Mouse (Mus musculus) left cerebral cortex, adult 2 months (tissue): Measurements from ENCODE around the gene Lrrc29. TPM values are rescaled to one million over a fixed set of nuclear protein-coding genes. Genes with fewer than 3 reads are reported as not detected.

ENCODE experiments used
- DNase-seq, 2 experiments: peaks; one replicate each; pipeline ENCODE4 v3.0.0; 2021 to 2022; ENCODE audit warnings: low spot score in 2 of 2, mixed read lengths in 1 of 2; ENCODE audit errors: extremely low spot score in 1 of 2
- H3K27ac ChIP-seq: fragments of 200-600 bp; 2 replicates; pipeline ENCODE4 v1.8.1; 2022
- H3K4me3 ChIP-seq: fragments of 200-600 bp; 2 replicates; pipeline ENCODE4 v1.8.1; 2022
- CTCF ChIP-seq: fragments of 200-600 bp; IDR thresholded peaks from 2 replicates; pipeline ENCODE4 v1.8.1; 2022; ENCODE audit warnings: antibody characterized with exemption, mild to moderate bottlenecking, moderate library complexity
- intact Hi-C: fragments of 180-260 bp; cut with DNase I; formaldehyde crosslinking; loops from one replicate; pipeline ENCODE4 v1.15.1; 2025
- total RNA-seq, 2 experiments: library from RNA; stranded (reverse); gene quantifications; 2 replicates each; pipeline ENCODE4 v1.2.3; 2021

Lrrc29 gene
- total RNA-seq, 2 experiments from 2014 or later: 6.6 to 6.8 TPM

DNA sequence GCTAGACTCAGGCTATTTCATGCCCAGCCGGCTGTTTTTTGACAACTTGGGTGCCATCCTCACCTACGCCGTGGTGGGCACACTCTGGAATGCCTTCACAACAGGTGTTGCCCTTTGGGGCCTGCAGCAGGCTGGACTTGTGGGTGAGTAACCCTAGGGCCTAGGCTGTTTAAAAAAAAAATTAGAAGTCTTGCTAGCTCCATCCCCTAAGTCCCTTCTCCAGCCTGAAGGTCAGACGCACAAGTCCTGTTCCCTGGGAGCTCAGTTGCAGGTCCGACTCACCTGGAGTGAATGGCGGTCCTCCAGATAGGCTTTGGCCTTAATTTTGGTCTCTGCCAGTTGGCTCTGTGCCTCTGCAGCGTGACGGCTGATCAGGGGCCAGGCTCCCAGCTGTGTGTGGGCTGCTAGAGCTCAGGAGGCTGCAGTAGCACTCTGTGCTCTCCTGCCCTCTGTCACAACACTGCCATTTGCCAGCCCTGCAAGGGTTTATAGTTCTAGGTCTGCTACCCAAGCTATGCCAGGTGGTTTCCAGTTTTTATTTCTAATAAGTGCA lies 27.6 kb upstream of the Lrrc29 start:
- DNase-seq: no peak
- no peak overlapping the region for H3K27ac ChIP-seq
- intact Hi-C loops: no loop called here
- H3K4me3 ChIP-seq: no peak overlapping the region
- TF ChIP-seq CTCF: no peak

GRCm38 (mm10) chr8:105350186-105350585 lies 24.1 kb upstream of the Lrrc29 start:
- DNase-seq: no peak
- intact Hi-C loops: no loop called here

DNA sequence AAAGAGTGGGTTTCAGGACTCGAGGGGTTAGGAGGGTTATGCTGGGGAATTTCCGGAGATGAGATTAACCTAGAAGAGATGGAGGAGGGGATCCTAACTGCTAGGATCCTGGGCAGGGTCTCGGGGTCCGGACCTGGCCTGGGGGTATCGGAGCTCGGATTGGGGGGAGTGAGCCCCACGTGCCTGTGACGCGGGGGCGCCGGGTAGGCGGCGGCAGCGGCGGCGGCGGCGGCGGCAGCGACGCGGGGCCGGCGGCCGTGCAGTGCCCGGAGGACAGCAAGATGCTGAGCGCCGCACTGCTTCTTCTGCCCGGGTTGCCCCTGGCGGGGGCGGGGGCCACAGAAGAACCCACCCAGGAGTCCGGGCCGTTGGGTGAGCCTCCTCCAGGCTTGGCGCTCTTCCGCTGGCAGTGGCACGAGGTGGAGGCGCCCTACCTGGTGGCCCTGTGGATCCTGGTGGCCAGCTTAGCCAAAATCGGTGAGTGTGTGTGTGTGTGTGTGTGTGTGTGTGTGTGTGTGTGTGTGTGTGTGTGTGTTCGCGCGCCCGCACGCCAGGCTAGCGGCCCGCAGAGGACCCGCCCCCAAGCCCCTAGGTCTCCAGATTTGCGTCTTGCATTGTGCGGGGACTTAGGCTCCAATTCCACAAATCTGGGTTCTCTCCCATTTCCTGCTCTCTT lies 23.2 kb upstream of the Lrrc29 start:
- Histone ChIP-seq H3K4me3 (peak overlapping the region; percentile 72), H3K27ac (peak overlapping the region; percentile 81)
- peak; percentile 50 to 58 for DNase-seq
- no peak for TF ChIP-seq CTCF
- intact Hi-C loops: no loop called here

More at GRCm38 (mm10) chr8:105350186-105350585, 24.1 kb upstream of the Lrrc29 start:
- H3K4me3 ChIP-seq: peak overlapping the region; percentile 72
- no peak overlapping the region; the same call in 1 of the 2 replicates for H3K27ac ChIP-seq
- no peak for TF ChIP-seq CTCF

DNA sequence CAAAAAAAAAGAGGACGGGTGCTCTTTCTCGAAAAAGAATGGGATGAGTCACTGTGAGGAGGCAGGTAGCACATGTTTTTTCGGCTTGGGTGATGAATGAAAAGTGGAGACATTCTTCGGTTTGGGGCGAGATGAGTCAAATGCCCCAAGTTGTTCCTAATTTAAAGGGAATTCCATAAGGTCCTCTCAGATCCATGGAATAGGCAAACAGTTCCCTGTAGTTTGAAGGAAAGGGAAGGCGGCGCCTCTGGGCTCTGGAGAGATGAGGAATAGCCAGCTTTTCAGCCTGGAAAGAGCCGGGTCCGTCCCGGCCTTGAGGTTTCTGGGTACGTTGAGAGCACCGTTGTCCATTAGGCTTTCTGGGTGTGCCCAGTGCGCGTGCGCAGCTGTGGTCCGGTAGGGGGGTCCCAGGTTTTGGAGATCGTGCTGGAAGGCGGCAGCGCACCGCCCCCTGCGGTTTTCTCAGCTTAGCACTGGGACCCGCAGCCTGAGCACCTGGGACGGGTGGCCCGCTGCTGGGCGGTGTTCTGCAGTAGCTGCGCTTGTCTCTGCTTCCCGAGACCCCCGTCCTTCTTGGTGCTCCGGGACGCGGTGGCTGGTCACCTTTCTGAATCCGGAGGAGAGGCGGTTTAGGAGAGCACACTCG lies 22.5 kb upstream of the Lrrc29 start, which contains the start of gene Slc9a5:
Gene Slc9a5, plus strand, starts transcription at position 394 of the 646 bp plus-strand sequence.
- H3K27ac ChIP-seq: peak within 1 kb of the TSS; percentile 81
- H3K4me3 ChIP-seq: peak within 1 kb of the TSS; percentile 72
- peak; percentile 11; the same call in 1 of the 2 replicates for TF ChIP-seq CTCF
- intact Hi-C loops: no loop called here
- peak; percentile 52 to 61 for DNase-seq

GRCm38 (mm10) chr8:105347428-105348221 lies 21.5 kb upstream of the Lrrc29 start, which contains the start of gene Fhod1:
Gene Fhod1, minus strand, starts transcription at chr8:105347953.
- peak within 1 kb of the TSS; percentile 72 for H3K4me3 ChIP-seq
- no peak; the same call in none of the 2 replicates for TF ChIP-seq CTCF
- intact Hi-C loops: no loop called here
- H3K27ac ChIP-seq: peak within 1 kb of the TSS; percentile 81
- peak; percentile 82 to 89 for DNase-seq

DNA sequence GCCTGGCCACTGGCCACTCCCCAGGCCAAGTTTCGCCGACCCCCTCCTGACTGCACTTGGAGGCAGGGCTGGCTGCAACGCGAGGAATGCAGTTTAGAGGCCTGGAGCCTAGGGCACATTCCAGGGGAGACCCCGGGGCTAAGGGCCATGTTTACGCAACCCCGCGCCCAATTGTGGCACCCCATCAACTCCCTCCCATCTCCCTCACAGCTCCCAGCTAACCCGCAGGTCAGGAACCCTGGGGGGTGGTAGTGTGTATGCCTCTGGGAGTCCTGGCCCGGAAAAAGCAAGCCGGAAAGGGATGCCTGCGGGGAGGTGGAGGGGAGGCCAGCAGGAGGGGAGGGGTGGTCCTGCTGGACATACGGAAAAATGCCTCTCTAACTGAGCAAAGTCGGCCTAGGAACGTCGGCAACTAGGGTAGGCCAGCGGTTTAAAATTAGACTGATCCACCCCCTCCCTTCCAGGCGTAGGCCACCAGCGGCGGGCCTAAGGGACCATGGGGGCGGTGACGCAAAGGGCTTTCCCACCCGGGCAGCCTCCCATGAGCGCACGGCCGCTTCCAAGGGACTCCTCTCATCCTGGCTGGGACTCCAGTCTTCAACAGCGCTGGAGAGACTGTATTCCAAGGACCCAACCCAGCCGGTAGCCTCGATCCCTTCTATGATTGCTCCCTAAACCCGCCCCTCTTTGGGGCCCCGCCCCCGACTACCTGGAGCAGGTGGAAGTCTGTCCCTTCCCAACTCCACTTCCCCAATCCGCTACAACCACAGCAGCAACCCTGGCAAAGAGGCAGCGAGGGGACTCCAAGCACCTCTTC lies 20.7 kb upstream of the Lrrc29 start:
- TF ChIP-seq CTCF: no peak
- peak overlapping the region; percentile 67; the same call in 1 of the 2 replicates for H3K27ac ChIP-seq
- peak; percentile 42 to 51 for DNase-seq
- peak overlapping the region; percentile 72 for H3K4me3 ChIP-seq
- intact Hi-C loops: no loop called here

DNA sequence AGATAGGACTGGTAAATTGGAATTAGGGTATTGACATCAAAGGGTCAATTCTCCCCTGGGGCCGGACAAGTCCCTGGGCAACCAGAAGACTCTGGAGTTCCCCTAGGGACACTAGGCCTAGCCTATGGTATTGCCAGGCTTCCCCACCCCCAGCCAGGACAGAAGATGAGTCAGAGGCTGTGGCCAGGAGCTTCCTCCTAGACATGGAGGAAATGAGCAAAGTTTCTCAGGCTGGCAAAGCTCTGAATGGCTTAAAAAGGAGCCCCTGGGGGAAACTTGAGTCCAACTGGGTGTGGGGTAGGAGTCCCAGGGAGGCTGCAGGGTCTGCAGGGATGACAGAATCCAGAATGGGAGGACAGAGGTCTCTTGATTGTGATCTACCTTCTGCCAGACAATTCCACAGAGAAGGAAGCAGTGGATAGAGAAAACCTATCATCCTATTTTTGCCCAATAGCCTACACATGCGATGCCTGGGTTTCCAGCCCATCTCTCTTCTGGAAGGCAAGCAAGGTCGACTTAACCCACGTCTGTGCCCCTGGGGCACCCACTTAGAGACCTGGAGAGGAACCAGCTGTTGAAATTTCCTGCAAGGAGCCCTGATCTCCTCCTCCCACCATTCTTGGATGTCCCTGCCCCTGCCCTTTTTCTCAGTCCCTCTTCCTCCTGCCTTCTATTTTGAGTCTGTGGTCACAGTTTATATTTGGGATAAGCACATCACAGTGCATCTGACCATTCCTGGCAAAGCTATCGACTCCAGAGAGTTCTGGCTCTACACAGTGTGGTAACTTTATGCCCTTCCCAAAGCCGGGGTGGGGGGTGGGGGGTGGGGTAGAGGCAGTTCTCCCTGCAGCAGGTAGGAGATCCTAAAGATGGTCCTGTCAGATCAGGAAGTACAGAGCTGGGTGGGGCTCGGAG lies 19.2 kb upstream of the Lrrc29 start:
- intact Hi-C loops: no loop called here
- no peak overlapping the region for H3K27ac ChIP-seq
- no peak for DNase-seq
- no peak for TF ChIP-seq CTCF
- no peak overlapping the region for H3K4me3 ChIP-seq

DNA sequence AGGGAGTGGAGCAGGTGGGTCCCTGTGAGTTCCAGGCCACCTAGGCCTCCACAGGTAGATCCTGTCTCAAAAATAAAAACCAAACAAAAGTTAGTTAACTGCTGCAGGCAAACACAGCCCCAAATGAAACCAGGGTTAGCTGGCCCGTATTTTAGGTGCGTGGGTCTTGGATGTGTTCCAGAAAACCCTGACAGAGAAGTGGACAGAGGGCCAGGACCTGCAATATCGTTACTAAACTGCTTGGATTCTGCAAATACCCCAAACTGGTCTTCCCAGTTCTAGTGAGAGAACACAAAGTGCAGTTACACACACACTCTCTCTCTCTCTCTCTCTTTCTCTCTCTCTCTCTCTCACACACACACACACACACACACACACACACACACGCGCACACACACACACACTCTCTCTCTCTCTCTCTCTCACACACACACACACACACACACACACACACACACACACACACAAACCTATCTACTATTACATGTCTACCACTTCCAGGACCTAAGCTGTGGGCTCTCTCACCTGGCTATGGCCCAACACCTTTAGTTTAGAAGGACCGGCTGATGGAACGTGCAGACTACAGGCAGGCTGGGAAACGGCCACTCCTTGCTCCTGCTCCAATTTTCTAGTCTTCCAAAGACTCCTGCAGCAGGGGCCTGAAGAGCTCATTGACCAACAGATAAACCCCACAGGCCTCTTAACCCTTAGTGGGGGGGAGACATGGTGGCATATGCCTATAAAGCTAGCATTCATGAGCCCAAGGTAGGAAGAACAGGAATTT lies 17.9 kb upstream of the Lrrc29 start:
- no peak for DNase-seq
- intact Hi-C loops: no loop called here
- no peak for TF ChIP-seq CTCF
- H3K27ac ChIP-seq: no peak overlapping the region
- no peak overlapping the region for H3K4me3 ChIP-seq

DNA sequence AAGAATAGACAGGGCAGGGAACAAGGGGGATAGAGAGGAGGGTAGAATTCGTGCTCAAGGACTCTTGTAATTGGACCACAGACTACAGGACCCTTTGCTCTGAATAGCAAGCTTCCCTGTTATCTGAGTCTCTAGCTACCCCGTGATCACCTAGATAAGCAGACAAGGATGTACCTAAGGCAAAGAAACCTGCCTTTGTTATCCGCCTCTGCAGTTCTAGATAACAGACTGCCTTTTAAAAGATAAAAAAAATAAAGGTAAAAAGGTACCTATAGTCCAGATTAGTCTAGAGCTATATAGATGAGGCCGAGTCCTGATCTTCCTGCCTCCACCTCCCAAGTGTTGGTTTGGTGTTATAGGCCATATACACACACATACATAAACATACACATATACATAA lies 16.7 kb upstream of the Lrrc29 start:
- DNase-seq: no peak
- Histone ChIP-seq H3K27ac (no peak overlapping the region), H3K4me3 (no peak overlapping the region)
- intact Hi-C loops: no loop called here
- no peak for TF ChIP-seq CTCF
